Mouse (Mus musculus) brain, embryonic 14.5 days (tissue): ENCODE data around the gene Rab6a.

Experiments
- CTCF ChIP-seq: fragments of 200-500 bp; IDR thresholded peaks from 2 replicates; pipeline ENCODE4 v1.5.1; 2012; ENCODE audit warnings: inconsistent platforms, mild to moderate bottlenecking, moderate library complexity, borderline replicate concordance; ENCODE audit not compliant: insufficient read depth, insufficient read length; ENCODE audit errors: extremely low read depth
- POLR2A ChIP-seq: fragments of 200-500 bp; IDR thresholded peaks from 2 replicates; pipeline ENCODE4 v1.6.1; 2012; ENCODE audit warnings: mild to moderate bottlenecking, inconsistent platforms, borderline replicate concordance; ENCODE audit not compliant: poor library complexity, insufficient read depth, insufficient read length, severe bottlenecking; ENCODE audit errors: extremely low read depth

DNA sequence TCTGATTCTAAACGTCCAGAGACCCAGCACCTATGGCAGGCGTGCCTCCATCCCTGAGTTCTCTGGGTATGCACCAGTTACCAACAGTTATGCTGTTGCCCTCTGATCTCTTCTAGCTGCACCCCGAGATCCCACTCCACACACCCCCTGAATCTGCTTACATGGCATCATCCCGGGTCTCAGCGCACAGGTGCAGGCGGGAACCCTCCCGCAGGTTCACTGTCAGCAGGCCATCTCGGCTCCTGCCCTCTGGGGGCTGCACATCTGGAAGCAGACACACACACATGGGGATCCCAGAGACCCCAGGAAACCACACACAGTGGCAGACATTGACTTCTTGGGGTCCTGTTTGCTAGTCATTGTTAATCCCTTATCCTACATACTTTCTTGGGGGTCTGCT, 47.2 kb downstream of the Rab6a start:
- TF ChIP-seq CTCF (no peak), POLR2A (no peak)
